Mouse (Mus musculus) layer of hippocampus, adult 18-20 months (tissue): ENCODE data around the gene Pbld2. TPM values are rescaled to one million over a fixed set of nuclear protein-coding genes. Genes with fewer than 3 reads are reported as not detected.
A peak's percentile ranks its signal among the peaks of the same experiment; 100 is the strongest.

ENCODE experiments used
- DNase-seq, 2 experiments: peaks; one replicate each; pipeline ENCODE4 v3.0.0; 2022; ENCODE audit warnings: low spot score in 2 of 2
- long read RNA-seq: library from polyadenylated mRNA; stranded (forward); transcript quantifications from one replicate; pipeline ENCODE4 v2.0.0, GENCODE M21; 2021
- total RNA-seq, 2 experiments: library from RNA; stranded (reverse); gene quantifications; 2 replicates each; pipeline ENCODE4 v1.2.3; 2021

Gene Pbld2
- 1 to 10 TPM; 1.7 to 1.9 TPM for total RNA-seq
- long read RNA-seq, partial matches to known transcripts = 0 of 3 reads
- long read RNA-seq, other reads (novel, unspliced or antisense) = 2 of 3 reads

DNA sequence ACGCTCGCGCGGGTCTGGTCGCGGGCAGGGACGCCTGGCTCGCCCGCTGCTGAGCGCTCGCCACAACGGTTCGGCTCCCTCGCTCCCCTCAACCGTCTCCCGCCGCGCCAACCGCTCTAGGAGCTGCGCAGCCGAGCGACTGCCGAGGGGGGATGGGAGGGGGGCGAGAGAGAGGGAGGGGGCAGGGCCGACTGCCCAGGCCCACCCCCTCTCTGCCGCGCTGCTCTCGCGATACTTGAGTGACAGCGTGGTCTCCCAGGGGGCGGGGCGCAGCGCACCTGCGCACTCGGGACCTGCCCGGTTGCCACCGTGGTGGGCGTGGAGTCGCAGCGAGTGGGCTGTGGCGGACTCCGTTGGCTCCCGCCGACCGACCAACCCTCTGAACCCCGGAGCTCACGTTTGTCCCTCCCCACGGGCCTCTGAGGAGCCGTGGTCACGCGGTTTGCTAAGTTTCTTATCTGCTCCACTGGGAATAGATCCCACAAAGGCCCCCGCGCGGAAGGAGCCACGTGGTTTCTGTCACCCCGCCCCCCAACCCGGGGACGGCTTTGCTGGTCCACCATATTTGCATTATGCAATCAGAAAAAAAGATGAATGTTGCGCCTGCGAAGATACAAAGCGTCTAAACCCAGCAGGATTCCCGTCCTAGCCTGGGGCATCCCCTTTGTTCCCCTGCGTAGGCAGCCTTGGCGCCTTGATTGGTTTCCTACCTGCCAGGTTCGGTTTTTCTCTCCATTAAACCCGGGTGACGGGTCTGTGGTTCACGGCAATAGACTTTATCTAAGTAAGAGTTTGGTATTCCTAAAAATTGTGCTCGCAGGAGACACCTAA, at the start of gene Pbld2, which contains the start of gene Hnrnph3:
Gene Pbld2, plus strand, starts transcription at position 567 of the 831 bp plus-strand sequence.
Gene Hnrnph3, minus strand, starts transcription at position 469 of the 831 bp plus-strand sequence.
- peak; percentile 97 to 99 for DNase-seq

DNA sequence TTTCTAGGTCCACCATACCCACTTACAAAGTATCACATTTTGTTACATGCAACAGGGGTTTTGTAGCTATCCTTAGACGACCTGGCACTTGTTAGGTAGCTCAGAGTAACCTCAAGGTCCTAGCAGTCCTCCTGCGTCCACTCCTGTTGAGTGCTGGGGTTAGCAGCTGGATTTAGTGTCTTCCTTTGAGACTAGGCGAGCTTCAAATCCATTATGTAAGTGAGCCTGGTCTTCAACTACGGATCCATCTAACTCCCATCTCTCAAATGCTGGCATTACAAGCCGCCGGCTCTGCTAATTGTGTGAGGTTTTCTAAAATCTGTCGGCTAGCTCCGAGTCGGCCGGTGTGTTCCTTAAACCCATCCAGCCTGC, 44.5 kb upstream of the Pbld2 start:
- DNase-seq = no peak

DNA sequence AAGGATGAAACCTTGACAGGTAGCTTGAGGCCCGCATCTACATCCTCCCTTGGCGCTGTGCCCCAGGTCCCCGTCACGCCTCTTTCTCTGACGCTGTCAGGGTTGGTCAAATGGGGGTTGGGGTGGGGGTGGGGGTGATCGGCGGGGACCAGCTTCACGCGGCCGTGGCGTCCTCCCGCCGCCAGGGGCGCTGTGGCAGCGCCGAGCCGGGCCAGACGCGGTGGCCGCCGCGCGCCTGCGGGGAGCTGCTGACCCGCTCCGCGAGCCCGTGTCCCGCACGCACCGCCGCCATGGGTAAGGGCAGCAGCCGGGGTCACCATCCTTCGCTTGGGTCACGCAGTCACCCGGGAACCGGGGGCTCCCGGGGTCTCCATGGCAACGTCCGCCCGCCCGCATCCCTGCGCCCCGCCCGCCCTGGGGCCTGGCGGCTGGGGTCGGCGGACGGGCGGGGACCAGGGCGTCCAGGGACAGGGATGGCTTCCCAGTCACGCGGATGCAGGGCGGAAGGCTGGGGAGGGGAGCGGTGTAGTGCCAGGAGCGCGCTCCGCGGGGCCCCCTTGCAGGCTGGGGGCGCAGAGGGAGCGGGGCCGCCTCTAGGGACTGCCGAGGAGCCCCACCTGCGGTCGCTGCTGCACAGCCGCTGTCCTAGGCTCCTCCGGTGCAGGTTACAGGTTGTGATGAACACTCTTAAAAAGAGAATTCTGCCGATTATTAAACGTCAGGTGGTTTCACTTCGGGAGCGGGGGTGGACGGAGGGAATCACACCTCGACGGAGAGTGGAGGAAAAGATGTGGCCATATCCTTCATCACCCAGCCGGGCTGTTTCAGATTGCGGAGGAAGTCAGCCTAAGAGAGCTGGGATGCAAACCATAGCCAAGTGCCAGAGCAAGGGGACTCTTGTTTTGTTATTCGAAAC, 43.8 kb upstream of the Pbld2 start, which contains the start of gene Rufy2:
Gene Rufy2, plus strand, starts transcription at position 185 of the 916 bp plus-strand sequence.
- DNase-seq = peak; percentile 81 to 94

DNA sequence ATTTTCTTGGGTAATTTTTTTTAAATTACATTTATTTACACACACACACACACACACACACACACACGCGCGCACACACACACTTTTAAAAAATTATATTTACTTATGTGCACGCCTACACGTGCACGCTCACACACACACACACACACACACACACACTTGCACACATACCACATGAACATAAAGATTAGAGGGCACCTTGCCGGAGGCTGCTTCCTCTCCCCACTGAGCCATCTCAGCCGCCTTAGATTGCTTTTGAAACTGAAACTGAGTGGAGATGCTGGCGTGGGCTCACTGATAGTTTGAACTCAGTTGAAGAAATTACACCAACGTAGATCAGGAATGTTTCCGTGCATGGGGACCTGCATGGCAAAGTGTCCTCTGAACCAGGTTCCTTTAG, 40.0 kb upstream of the Pbld2 start:
- no peak for DNase-seq

DNA sequence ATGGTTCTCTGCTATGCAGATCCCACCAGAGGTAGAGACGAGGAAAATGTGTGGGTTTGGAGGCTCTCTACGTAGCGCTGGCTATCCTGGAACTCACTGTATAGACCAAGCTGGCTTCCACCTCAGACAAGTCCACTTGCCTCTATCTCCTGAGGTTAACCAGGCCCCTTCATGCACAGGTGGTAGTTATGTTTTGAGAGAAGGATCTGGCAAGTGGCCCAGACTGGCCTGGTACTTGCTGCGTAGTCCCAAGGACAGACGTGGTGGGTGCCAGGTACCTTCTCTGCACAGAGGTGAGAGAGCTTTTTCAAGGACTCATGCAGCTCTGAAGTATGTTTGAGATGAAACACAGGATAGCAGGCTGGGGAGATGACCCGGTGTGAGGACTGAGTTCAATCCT, 39.6 kb upstream of the Pbld2 start:
- DNase-seq = no peak

DNA sequence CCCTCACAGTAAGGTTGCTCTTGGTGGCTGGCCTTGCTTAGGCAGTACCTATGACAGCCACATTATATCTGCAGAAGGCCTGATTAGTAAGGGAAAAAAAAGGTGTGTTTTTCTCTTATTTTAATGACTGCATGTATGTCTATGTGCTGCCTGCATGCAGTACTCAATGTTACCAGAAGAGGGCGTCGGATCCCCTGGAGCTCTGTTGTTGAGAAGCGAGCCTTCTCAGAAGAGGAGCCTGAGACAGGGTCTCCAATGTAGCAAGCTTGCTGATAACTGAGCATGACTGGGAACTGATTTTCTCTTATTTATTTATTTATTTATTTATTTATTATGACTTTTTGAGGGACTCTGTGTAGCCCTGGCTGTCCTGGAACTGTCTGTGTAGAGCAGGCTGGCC, 36.8 kb upstream of the Pbld2 start:
- no peak for DNase-seq

DNA sequence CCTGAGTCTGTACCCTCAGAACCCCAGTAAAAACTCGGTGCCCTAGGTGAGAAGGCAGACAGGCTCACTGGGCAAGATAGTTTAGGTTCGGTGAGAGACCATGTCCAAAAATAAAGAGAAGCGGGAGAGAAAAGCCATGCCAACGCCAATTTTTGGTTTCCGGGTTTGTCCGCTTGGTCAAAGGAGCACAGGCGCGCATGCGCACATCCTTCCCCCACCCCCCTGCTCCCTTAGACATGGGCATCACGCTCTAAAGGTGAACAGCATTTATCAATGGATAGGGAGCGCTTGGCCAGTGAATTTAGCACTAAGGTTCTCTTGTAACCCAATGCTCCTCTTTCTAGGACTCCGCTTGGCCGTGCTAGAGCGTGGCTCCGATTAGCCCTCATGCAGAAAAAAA, 33.5 kb upstream of the Pbld2 start:
- DNase-seq = no peak

DNA sequence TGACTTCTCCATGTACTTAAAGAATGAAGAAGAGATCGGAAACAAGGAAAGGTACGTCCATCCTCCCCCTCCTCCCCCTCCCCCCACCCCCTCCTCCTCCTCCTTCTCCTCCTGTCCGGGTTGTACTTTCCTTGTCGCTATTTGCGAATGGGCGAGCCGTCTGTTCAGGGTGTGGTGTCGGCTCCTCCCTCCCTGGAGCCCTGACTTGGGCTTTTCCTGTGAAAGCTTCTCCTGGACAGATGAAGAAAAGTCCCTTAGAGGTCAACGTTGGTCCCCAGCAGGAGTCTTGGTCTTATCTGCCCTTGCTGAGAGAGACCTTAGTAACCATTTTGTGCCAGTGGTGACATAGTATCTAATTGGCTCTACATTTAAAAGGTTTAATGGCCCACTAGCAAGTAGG, 30.1 kb upstream of the Pbld2 start:
- no peak for DNase-seq

DNA sequence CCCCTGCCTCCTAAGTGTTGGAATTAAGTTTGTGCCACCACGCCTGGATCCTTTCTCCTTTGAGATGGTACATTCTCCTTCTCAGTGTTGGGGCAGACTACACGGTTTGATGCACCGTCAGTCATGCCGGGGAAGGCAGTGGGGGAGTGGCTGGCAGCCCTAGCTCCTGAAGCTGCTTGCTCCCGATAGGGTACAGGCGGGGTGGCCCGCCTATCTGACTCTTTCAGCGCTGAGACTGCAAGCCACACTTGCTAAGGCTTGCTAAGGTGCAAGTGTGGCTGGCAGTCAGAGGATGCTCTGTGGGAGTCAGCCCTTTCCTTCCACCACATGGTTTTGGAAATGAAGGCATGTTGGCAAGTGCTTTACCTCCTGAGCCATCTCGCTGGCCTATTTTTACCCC, 23.5 kb upstream of the Pbld2 start:
- no peak for DNase-seq

DNA sequence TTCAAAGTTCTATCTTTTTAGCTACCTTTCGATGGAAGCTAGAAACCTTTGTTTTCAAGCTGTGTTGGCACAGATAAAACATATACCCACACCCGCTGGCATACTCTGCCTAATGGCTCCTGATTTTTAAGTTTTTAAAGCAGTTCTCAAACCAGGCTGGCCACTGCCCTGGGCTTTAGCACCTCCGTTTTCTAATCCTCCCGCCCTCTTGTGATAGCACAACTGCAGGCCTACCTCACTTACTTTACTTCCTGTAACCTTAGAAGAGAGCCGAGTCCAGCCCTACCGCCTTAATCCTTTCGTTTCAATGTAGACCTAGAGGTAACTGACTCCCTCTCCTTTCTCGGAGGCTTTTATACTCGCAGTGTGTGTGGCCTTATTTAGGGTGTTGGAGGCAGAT, 20.9 kb upstream of the Pbld2 start:
- no peak for DNase-seq

DNA sequence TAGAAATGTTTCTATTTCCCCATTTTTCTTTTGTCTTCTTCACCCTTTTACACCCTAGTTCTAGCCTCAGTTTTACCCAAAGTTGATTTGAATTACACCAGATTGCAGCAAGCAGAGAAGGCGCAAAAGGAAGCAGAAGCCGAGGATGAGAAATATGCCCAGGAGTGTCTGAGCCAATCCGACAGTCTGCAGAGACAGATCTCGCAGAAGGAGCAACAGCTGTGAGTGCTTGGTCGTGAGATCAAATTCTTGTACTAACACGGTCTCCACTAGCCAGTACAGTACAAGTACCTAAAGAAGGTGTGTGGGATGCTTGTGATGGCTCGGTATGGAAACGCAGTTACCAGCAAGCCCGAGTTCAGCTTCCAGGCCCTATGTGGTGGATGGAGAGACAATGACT, 19.6 kb upstream of the Pbld2 start:
- DNase-seq = peak; percentile 62 to 83

DNA sequence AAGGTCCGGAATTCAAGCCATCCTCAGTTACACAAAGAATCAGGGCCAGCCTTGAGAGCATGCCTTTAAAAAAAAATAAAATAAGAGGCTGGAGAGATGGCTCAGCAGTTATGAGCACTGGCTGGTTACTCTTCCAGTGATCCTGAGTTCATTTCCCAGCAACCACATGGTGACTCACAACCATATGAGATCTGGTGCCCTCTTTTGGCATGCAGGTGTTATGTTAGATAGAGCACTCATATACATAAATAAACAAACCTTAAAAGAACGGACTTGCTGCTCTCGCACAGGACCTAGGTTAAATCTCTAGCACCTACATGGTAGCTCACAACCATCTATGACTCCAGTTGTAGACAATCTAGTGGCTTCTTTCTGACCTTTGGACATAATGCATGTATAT, 15.9 kb upstream of the Pbld2 start:
- no peak for DNase-seq

DNA sequence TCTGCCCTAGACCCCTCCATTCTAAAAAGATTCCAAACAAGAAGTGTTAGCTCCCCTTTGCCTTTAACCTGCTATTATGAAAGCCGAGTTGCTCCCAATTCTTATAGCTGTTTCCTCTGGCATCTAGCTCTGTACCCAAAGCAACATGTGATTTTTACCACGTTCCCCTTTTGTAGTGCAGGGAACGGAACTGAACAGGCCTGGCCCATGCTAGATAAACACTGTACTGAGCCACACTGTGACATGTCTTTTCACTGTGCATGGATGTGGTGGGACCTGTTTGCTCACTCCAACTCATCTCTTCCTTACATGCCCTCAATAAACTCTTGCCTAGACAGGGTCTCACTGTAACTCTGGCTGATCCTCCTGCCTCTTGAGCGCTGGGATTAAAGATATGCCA, 13.8 kb upstream of the Pbld2 start:
- DNase-seq = no peak

DNA sequence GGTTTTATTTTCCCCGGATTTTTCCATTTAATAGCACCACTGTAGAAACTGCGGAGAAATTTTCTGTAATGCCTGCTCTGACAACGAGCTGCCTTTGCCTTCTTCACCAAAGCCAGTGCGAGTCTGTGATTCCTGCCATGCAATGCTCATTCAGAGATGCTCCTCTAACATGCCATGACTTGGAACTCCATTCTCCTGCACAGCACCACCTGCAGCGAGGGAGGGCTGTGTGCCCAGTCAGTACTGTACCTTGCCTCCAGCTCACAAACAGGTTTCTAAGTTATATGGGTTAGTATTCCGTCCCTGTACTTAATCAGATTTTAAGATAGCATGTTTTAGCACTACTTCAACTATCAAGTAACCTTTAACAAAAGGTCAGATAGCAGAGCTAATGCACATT, 12.6 kb upstream of the Pbld2 start:
- DNase-seq = no peak

DNA sequence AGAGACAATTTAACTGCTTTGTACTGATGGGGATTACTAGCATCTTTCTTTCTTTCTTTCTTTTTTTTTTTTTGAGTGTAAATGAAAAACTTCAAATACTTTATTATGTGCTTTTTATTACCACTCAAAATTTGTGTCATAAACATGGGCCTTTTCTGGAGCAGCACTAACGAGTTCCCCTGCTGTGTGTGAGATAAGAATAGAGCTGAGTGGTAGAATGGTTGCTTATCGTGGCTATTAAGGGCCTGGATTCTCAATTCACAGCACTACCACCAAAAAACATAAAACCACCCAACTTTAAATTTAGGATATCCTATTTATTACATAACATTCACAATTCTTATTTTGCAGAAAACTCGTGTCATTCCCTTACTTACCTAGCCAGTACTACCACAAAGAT, 10.6 kb upstream of the Pbld2 start:
- DNase-seq = no peak

DNA sequence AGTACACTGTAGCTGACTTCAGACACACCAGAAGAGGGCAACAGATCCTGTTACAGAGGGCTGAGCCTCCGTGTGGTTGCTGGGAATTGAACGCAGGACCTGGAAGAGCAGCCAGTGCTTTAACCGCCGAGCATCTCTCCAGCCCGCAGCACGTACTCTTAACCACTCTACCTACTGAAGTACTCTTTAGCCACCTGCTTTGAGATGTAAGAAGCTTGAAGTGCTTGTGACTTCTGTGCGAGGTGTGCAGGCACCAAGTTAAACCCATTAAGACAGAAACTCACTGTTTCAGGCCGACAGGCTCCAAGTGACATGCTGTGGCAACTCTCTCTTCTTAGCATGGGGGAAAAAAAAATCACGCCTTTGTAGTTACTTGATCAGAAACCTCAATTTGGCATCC, 9.9 kb upstream of the Pbld2 start:
- DNase-seq = no peak

DNA sequence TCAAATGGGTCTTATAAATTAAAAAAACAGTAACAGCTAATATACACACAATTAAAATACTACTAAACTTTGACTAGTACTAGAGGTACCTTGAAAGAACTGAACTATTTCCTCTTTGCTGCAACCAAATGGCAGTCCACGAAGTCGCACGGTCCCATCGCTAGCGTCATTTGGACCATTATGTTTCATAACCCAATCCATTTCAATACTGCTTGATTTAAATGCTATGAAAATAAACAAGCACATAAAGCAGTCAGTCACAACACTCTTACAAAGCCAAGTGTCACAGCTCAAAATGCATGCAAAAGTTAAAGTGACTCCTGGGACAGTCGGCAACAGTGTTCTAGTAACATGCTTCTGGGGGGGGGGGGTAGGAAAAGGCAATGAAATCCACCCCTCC, 4.8 kb upstream of the Pbld2 start:
- DNase-seq = no peak

DNA sequence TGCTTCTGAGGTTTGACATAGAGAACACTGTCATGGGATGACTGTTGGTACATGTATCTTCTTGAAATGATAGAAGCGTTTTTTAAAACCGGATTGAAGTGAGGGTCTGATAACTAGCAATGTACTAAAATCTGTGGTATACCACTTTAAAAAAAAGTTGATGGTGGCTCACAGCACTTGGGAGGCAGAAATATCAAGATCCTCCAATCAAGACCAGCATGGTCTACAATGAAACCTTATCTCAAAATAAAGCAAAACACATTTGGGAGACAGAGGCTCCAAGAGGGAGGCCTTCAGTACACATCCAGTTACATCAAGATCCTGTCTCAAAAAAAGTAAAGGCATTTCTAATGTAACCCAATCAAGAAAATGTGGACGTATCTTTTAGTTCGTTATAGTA, 2.4 kb upstream of the Pbld2 start:
- no peak for DNase-seq

DNA sequence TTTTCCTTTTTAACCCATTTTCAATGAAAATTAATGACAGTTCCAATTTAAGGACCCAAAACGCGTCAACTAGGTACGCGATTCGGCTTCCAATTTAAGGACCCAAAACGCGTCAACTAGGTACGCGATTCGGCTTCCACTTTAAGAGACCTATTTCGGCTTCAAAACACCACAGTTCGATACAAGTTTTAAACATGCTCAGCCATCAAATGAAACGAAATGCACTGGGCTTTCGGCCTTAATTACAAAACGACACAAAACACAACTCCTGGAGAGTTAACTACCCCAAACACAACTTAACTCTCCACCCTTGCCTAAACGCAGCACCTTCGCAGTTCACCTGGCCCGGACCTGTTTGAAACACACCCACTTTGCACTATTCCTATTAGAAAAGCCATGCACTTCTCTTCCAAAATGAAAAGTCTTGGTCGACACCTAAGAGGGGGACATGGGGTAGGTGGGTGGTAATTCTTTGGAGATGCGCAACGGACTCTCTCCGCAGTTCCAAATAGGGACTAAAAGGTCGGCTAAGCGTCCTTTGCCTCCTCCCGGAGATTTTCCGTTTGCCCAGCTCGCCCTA, 1.5 kb upstream of the Pbld2 start:
- DNase-seq = no peak

DNA sequence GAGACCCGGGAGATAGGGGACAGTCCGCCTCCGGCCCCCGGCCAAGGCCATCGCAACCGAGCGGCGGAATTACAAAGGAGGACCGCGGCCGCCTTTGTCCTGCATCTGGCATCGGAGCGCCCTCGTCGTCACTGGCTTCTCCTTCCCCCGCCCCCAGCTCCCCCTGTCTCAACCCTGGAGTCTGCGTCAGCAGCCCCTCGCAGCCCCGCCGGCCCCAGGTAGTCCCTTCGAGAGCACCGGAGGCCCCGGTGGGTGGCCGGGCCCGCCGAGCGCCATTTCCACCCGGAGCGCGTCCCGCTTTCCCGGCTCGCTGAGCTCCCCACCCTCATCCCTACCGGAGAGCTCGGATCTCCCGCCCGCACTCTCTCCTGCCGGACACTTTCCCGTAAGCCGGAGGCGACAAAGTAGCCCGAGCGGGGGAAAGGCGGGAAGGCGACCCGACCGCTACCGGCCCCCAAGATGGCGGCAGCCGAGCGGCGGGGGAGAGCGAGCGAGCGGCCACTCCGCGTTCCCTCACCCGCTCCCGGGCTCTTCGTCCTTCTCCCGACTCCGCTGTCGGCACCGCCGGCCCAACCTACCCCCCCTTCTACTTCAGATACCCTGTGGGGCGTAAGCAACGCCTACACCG, 880 bp upstream of the Pbld2 start:
- DNase-seq = peak in 1 of 2 experiments; percentile 57

DNA sequence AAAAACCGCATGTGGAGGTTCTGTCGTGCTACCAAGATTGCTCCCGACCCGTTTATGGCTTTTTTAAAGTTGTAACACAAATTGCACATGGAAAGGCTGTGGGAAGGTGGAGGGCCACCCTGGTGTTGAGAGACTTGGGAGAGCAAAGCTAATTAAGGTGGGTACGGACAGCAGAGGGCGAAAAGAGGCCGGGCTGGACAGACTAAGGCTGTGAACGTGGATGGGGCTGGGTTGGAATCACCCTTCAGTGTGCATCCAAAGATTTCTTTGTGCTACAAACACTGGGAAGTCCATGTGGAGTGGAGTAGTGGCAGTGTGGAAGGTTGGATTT, 430 bp downstream of the Pbld2 start:
- DNase-seq = no peak
